Mouse (Mus musculus) midbrain, postnatal 0 days (tissue): ENCODE measurements around the gene Wnk2. TPM values are rescaled to one million over a fixed set of nuclear protein-coding genes. Genes with fewer than 3 reads are reported as not detected.
A peak's percentile ranks its signal among the peaks of the same experiment; 100 is the strongest.

Source experiments
- ATAC-seq: fragments of 200-750 bp; cut with Nextera tagmentation; 2 replicates; pipeline ENCODE4 v1.8.0; 2017; ENCODE audit warnings: moderate number of reproducible peaks, mild to moderate bottlenecking, moderate TSS enrichment, moderate library complexity; ENCODE audit not compliant: low FRiP score
- DNase-seq: peaks from one replicate; pipeline ENCODE4 v3.0.0-alpha.2; 2015; ENCODE audit warnings: low spot score
- H3K27ac ChIP-seq: fragments of 300-500 bp; sonication (generic); 2 replicates; pipeline ENCODE4 v1.5.1; 2014; ENCODE audit warnings: low read depth, mild to moderate bottlenecking, low read length, mixed read lengths
- H3K27me3 ChIP-seq: fragments of 300-500 bp; sonication (generic); 2 replicates; pipeline ENCODE4 v1.6.1; 2014; ENCODE audit warnings: low read length, control low read depth, mixed read lengths; ENCODE audit not compliant: insufficient read depth
- H3K36me3 ChIP-seq: fragments of 300-500 bp; sonication (generic); 2 replicates; pipeline ENCODE4 v1.6.1; 2014; ENCODE audit warnings: low read length, control low read depth, mixed read lengths; ENCODE audit not compliant: insufficient read depth
- H3K4me1 ChIP-seq: fragments of 300-500 bp; sonication (generic); 2 replicates; pipeline ENCODE4 v1.6.1; 2014; ENCODE audit warnings: mild to moderate bottlenecking, control low read depth, antibody characterized with exemption, low read length, mixed read lengths; ENCODE audit not compliant: insufficient read depth
- H3K4me2 ChIP-seq: fragments of 300-500 bp; sonication (generic); 2 replicates; pipeline ENCODE4 v1.6.1; 2014; ENCODE audit warnings: low read depth, mild to moderate bottlenecking, low read length, mixed read lengths; ENCODE audit not compliant: poor library complexity, severe bottlenecking
- H3K4me3 ChIP-seq: fragments of 300-500 bp; sonication (generic); 2 replicates; pipeline ENCODE4 v1.5.1; 2014; ENCODE audit warnings: low read depth, mild to moderate bottlenecking, low read length, moderate library complexity
- H3K9ac ChIP-seq: fragments of 300-500 bp; sonication (generic); replicated peaks from 2 replicates; pipeline ENCODE4 v1.6.1; 2014; ENCODE audit warnings: mild to moderate bottlenecking, low read length, moderate library complexity, mixed read lengths; ENCODE audit not compliant: poor library complexity, severe bottlenecking
- H3K9me3 ChIP-seq: fragments of 300-500 bp; sonication (generic); 2 replicates; pipeline ENCODE4 v1.6.1; 2016; ENCODE audit warnings: low read length, control low read depth
- CTCF ChIP-seq: IDR thresholded peaks from 2 replicates; pipeline ENCODE4 v1.5.1; 2016; ENCODE audit warnings: antibody characterized with exemption, mild to moderate bottlenecking
- WGBS: fragments of 180-500 bp; shearing (Covaris S2); extraction: QIAGEN DNeasy Blood & Tissue Kit; methylation state at CpG from one replicate; pipeline ENCODE4 v1.1.7; 2014; 5-methylcytosine and 5-hydroxymethylcytosine counted together
- polyA plus RNA-seq: library from polyadenylated mRNA; unstranded; fragments of >200 nt; fragmentation: Nextera tagmentation; extraction: Ambion mirVana; gene quantifications from 2 replicates; pipeline ENCODE4 v1.2.1, GENCODE M21; 2015
- total RNA-seq: library from RNA; depleted of rRNA; stranded (reverse); fragments of >200 nt; gene quantifications from 2 replicates; pipeline ENCODE4 v1.2.3, GENCODE M21; 2014

The Wnk2 gene
- total and polyA plus RNA-seq, 2 experiments from 2014 or later, result 17.7 to 62.9 TPM

GRCm38 (mm10) chr13:49131342-49131855, 16.4 kb downstream of the Wnk2 start:
- Histone ChIP-seq H3K4me3 (no peak overlapping the region), H3K9ac (no peak overlapping the region), H3K36me3 (no peaks in the 10 kb centered on the region), H3K27me3 (no peaks in the 10 kb centered on the region), H3K27ac (no peak overlapping the region), H3K4me1 (peaks cover 33% of the 10 kb centered on the region), H3K9me3 (no peaks in the 10 kb centered on the region), H3K4me2 (no peak overlapping the region)
- WGBS, result 58% methylated on average over 4 of the region's 4 CpGs
- DNase-seq, result no peak
- ATAC-seq, result no peak
- TF ChIP-seq CTCF, result no peak

DNA sequence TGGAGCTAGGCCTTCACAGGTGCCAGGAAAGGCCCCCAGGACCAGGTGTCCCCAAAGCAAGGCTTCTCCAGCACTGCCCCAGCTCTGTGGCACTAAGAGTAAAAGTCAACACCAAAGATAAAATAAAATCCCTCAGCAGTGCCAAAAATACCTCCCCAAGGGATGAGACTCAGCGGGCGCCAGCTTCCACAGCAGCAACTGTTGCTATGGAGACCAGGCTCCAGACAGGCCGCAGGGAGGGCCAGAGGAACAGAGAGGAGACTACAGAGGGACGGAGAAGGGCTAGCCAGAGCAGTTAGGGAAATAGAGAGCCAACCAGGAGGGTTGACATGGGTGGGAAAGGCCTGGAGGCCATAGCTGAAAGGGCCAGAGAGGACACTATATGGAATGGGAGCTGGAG, 18.0 kb downstream of the Wnk2 start:
- DNase-seq, result peak; percentile 78
- no peak for TF ChIP-seq CTCF
- H3K27me3 ChIP-seq, result no peaks in the 10 kb centered on the region
- WGBS, result 4% methylated on average over 4 of the region's 4 CpGs
- H3K27ac ChIP-seq, result peak overlapping the region; percentile 44
- H3K4me1 ChIP-seq, result peaks cover 33% of the 10 kb centered on the region
- peak overlapping the region; percentile 26 for H3K4me2 ChIP-seq
- no peaks in the 10 kb centered on the region for H3K9me3 ChIP-seq
- H3K4me3 ChIP-seq, result no peak overlapping the region
- no peak overlapping the region for H3K9ac ChIP-seq
- ATAC-seq, result no peak
- no peaks in the 10 kb centered on the region for H3K36me3 ChIP-seq

DNA sequence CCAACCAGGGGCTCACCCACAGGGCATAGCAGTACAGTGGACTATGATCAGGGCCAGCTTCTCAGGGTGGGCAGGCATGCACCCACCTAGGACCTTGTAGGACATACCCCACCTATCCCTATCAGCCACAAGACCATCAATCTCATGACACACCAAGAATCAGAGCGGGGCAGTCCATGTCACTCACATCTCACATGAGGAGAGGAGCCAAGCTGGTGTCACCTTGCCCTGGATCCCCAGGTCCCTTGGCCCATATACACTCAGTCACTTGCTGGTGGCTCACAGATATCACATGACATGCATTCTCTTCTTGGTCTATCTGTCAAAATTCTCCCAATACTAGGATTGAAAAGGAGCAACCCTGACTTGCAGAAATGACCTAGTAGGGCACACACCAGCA, 18.7 kb downstream of the Wnk2 start:
- TF ChIP-seq CTCF, result no peak
- Histone ChIP-seq H3K4me3 (no peak overlapping the region), H3K4me1 (peaks cover 33% of the 10 kb centered on the region), H3K9ac (no peak overlapping the region), H3K36me3 (no peaks in the 10 kb centered on the region), H3K4me2 (no peak overlapping the region), H3K27me3 (no peaks in the 10 kb centered on the region), H3K27ac (peak overlapping the region; percentile 44; the same call in 1 of the 2 replicates), H3K9me3 (no peaks in the 10 kb centered on the region)
- ATAC-seq (no peak), DNase-seq (no peak)
- 94% methylated on average over 1 of the region's 1 CpGs for WGBS

DNA sequence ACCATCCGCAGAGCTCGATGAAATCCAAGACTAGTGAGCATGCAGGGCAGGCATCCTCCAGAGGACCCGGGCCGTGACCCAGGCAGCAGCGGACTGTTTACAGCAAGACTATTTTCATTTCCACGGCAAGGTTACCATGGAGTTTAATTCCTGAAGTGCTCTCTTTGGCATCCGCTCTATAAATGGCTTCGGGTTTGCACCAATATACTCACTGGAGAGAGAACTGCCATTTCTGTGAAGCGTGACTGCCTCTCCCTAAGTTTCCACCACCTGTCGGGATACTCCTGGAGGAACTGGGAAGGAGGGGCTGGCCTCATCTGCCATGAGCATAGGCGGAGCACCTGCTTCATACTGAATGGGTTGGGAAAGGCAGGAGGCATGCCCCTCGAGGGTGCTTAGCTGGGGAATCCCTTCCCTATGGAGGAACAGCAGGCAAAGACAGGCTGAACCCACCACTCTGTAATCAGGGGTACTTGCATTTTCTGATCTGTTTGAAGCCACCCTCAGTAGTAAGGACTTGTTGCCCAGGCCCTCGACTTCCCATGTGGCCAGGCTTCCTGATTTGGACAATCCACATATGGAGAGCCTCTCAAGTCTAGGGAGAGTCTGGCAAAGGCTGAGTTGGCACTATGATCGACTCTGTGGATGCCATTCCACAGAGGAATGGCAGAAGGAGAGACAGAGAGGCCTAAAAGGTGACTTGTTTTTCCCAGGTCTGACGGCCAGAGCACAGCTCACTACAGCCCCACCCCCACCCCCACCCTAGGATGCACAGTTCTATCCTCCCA, 19.8 kb downstream of the Wnk2 start:
- H3K9ac ChIP-seq, result 0 out of 2 replicates have a peak overlapping the region, but pooled peaks have one; percentile 29
- DNase-seq, result peak; percentile 55

GRCm38 (mm10) chr13:49122106-49122505, 25.7 kb downstream of the Wnk2 start:
- Histone ChIP-seq H3K36me3 (no peaks in the 10 kb centered on the region), H3K4me1 (peaks cover 3% of the 10 kb centered on the region; the same call in 1 of the 2 replicates), H3K27ac (no peak overlapping the region), H3K27me3 (no peaks in the 10 kb centered on the region), H3K9me3 (no peaks in the 10 kb centered on the region), H3K9ac (no peak overlapping the region), H3K4me2 (no peak overlapping the region), H3K4me3 (no peak overlapping the region)
- TF ChIP-seq CTCF, result no peak
- no peak for ATAC-seq
- DNase-seq, result no peak
- 94% methylated on average over 4 of the region's 4 CpGs for WGBS

More for the DNA sequence above, 19.8 kb downstream of the Wnk2 start:
- Histone ChIP-seq H3K27ac (peak overlapping the region; percentile 55), H3K9me3 (no peaks in the 10 kb centered on the region), H3K4me1 (peaks cover 36% of the 10 kb centered on the region), H3K27me3 (no peaks in the 10 kb centered on the region), H3K4me2 (peak overlapping the region; percentile 38), H3K36me3 (no peaks in the 10 kb centered on the region), H3K4me3 (no peak overlapping the region)
- ATAC-seq, result 0 out of 2 replicates have a peak, but pooled peaks have one; percentile 21
- WGBS, result 15% methylated on average over 15 of the region's 15 CpGs
- TF ChIP-seq CTCF, result no peak

GRCm38 (mm10) chr13:49117563-49117962, 30.3 kb downstream of the Wnk2 start:
- WGBS, result 91% methylated on average over 8 of the region's 8 CpGs
- ATAC-seq, result no peak
- peak; percentile 42 for TF ChIP-seq CTCF

More at GRCm38 (mm10) chr13:49117563-49117962, 30.3 kb downstream of the Wnk2 start:
- Histone ChIP-seq H3K27me3 (no peaks in the 10 kb centered on the region), H3K4me3 (no peak overlapping the region), H3K36me3 (no peaks in the 10 kb centered on the region), H3K4me1 (no peaks in the 10 kb centered on the region), H3K9me3 (no peaks in the 10 kb centered on the region), H3K27ac (no peak overlapping the region), H3K4me2 (no peak overlapping the region), H3K9ac (no peak overlapping the region)
- DNase-seq, result no peak
